Mouse (Mus musculus) telencephalon, adult 2 months (tissue): ENCODE results near the gene Armh4.

Experiments
- DNase-seq: peaks from one replicate; pipeline ENCODE4 v3.0.0-alpha.2; 2011; ENCODE audit warnings: low read depth, low spot score

Gene Armh4

GRCm38 (mm10) chr14:49733950-49734349 lies 49.2 kb downstream of the Armh4 start:
- peak; percentile 36 for DNase-seq

- DNase-seq = no peak
Observed at GRCm38 (mm10) chr14:49723361-49724054, 59.7 kb downstream of the Armh4 start.

- DNase-seq = no peak
Observed at GRCm38 (mm10) chr14:49722782-49723181, 60.4 kb downstream of the Armh4 start.

- DNase-seq = no peak
Observed at GRCm38 (mm10) chr14:49721281-49721680, 61.9 kb downstream of the Armh4 start.

DNA sequence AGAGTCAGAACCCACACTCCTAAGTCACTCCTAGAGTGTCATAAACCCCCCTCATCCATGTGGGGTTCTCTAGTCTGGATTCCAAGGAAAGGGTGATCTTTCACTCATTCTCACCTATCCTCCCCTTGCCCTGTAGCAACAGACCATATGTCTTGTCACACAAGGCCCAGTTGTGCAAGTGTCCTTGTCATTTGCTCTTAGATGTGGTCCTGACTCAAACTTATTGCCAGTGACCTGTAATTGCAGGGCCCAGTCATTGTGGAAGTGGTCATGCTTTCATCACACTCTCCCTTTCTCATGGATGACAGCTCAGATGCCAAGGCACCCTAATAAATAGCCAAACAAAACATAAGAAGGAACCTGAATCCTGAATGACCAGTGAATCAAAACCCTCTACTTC lies 63.5 kb downstream of the Armh4 start:
- no peak for DNase-seq

DNA sequence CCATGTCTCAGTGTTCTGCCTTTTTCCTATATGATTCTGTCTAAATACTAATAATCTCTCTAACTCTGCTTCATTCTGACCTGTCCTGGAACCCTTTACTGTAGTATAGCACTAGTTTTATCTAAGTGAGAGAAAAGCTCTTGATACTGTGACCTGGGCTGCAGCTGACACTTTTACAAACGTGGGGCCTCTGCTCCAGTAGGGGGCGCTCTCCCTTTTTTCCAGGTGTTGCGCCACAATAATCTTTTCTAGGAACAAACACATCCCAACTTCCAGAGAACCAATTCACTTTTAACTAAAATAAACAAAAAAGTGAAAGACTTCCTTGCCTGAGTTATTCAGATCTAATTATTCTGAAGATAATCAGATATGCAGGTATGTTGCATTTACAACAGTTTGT lies 72.2 kb downstream of the Armh4 start:
- no peak for DNase-seq

DNA sequence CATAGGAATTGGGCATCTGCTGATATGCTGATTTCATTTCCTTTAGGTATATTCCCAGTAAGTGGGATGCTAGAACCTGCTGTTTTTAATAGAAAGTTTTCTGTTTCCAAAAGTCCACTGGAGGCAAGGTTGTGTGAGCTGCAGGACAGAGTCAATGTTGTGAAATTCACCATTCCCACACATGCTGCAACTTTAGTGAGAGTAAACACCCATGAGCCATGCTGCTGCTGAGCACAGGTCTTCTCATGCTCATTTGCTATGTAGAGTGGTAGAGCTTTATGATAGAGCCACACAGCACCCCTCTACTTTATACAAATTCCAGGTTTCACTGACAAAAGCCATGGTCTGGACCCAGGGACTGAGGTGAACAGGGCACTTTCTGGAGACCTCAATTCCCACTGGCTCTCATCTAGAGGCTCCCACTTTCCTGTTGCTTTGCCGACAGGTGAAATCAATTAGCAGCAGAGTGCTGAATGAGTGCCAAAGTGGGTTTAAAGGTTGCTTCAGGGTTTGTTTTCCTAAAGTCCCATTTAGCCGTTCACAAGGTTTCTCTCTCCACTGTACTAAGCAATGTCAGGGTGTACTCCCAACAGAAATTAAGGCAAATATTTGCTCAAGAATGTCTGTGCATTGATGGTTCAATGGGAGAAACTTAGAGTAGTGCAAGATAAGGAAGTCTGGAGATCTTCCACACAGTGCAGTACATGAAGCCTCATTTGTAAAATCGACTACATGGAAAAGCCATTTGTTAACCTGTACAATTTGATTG lies 79.6 kb downstream of the Armh4 start:
- DNase-seq = no peak

DNA sequence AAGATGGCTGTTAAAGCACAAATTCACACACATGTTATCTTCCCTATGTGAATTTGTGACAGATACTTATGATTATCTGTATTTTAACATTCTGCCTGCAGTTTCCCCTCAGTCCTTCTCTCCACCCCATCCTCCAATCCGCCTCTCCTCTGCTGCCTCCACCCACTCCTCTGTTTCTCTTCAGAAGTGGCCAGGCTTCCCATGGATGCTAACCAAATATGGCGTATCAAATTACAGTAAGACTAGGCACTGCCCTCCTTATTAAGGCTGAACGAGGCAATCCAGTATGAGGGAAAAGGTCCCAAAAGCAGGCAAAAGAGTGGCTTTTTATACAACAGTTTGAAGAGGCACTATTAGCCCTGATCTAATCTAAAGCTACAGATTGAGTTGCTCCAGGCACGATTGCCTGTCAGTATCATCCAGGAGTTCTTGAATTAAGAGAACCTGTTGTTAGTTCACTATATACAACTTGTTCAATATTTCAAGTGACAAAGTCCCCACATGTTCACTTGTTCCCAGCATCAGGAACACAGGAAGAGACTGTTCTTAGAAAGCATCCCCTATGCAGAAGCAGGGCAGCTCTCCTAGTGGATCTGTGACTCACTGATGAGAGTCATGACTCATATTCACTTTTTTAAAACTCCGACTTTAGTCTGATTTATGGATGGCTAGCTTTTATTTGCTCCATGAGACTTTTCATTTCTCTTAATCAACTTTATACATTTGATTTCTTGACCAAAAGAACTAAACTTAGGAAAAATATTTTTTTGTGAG lies 103.5 kb downstream of the Armh4 start:
- no peak for DNase-seq

GRCm38 (mm10) chr14:49676580-49676979 lies 106.6 kb downstream of the Armh4 start:
- DNase-seq = no peak

GRCm38 (mm10) chr14:49660444-49660843 lies 122.7 kb downstream of the Armh4 start:
- no peak for DNase-seq

GRCm38 (mm10) chr14:49649191-49649590 lies 134.0 kb downstream of the Armh4 start:
- DNase-seq = no peak

- DNase-seq = no peak
Observed at GRCm38 (mm10) chr14:49637422-49637821, 145.8 kb downstream of the Armh4 start.

- no peak for DNase-seq
Observed at GRCm38 (mm10) chr14:49626055-49626454, 157.1 kb downstream of the Armh4 start.
